Mouse (Mus musculus) embryonic facial prominence, embryonic 11.5 days (tissue): Measurements from ENCODE around the gene Pdcd6ip. TPM values are rescaled to one million over a fixed set of nuclear protein-coding genes. Genes with fewer than 3 reads are reported as not detected.

ENCODE experiments used
- polyA plus RNA-seq: library from polyadenylated mRNA; unstranded; fragments of >200 nt; fragmentation: Nextera tagmentation; extraction: Ambion mirVana; gene quantifications from 2 replicates; pipeline ENCODE4 v1.2.1, GENCODE M21; 2014

Pdcd6ip gene
- polyA plus RNA-seq, 1 experiment from 2014 or later: 46.1 TPM

Other genes with a start within 250 kb of the Pdcd6ip start
- 30.2 and 34.2 TPM in 2 replicates for gene Clasp2, start 33.2 kb upstream of the Pdcd6ip start, polyA plus RNA-seq
- gene Ubp1, start 222.7 kb upstream of the Pdcd6ip start, polyA plus RNA-seq: 40.6 and 43.2 TPM in 2 replicates